Mouse (Mus musculus): Measurements from ENCODE around the gene Foxl1. TPM values are rescaled to one million over a fixed set of nuclear protein-coding genes. Genes with fewer than 3 reads are reported as not detected.

The Foxl1 gene
- polyA plus RNA-seq, 1 experiment from 2014 or later: 3.3 TPM

Small RNA genes lying within 50 kb of the gene (microRNA-seq; reads per million reads assigned to microRNA genes)
- gene Gm27530: not detected

Other genes starting within 250 kb of the Foxl1 start
- 126 and 138 TPM in 2 replicates for gene Foxf1, start 43.6 kb upstream of the Foxl1 start, polyA plus RNA-seq (2015; fragmentation: Nextera tagmentation; extraction: Ambion mirVana)
- gene Mthfsd, start 19.5 kb upstream of the Foxl1 start, polyA plus RNA-seq (2015; fragmentation: Nextera tagmentation; extraction: Ambion mirVana): 50.6 and 59.2 TPM in 2 replicates
- 0.58 and 0.62 TPM in 2 replicates for gene Foxc2, start 11.8 kb upstream of the Foxl1 start, polyA plus RNA-seq (2015; fragmentation: Nextera tagmentation; extraction: Ambion mirVana)